Mouse (Mus musculus): ENCODE results near the gene Cmtm8.

Gene Cmtm8

GRCm38 (mm10) chr9:114821548-114822289, 22.2 kb downstream of the Cmtm8 start:
- no peak for DNase-seq (ENCODE audit: low read depth, low spot score)

GRCm38 (mm10) chr9:114818918-114819317, 25.0 kb downstream of the Cmtm8 start:
- DNase-seq (ENCODE audit: low read depth, low spot score) = no peak

GRCm38 (mm10) chr9:114817012-114817411, 26.9 kb downstream of the Cmtm8 start:
- no peak for DNase-seq (ENCODE audit: low read depth, low spot score)

- DNase-seq (ENCODE audit: low read depth, low spot score) = no peak
Observed at GRCm38 (mm10) chr9:114816121-114816520, 27.8 kb downstream of the Cmtm8 start.

- peak; percentile 70 for DNase-seq (ENCODE audit: low read depth, low spot score)
Observed at GRCm38 (mm10) chr9:114815315-114815714, 28.6 kb downstream of the Cmtm8 start.

GRCm38 (mm10) chr9:114812001-114812400, 32.0 kb downstream of the Cmtm8 start:
- no peak for DNase-seq (ENCODE audit: low read depth, low spot score)

- DNase-seq (ENCODE audit: low read depth, low spot score) = no peak
Observed at GRCm38 (mm10) chr9:114810837-114811236, 33.1 kb downstream of the Cmtm8 start.

- DNase-seq (ENCODE audit: low read depth, low spot score) = no peak
Observed at GRCm38 (mm10) chr9:114808671-114809070, 35.3 kb downstream of the Cmtm8 start.

GRCm38 (mm10) chr9:114807261-114807660, 36.7 kb downstream of the Cmtm8 start:
- no peak for DNase-seq (ENCODE audit: low read depth, low spot score)

GRCm38 (mm10) chr9:114805151-114805671, 38.7 kb downstream of the Cmtm8 start:
- no peak for DNase-seq (ENCODE audit: low read depth, low spot score)

- no peak for DNase-seq (ENCODE audit: low read depth, low spot score)
Observed at GRCm38 (mm10) chr9:114802191-114802590, 41.8 kb downstream of the Cmtm8 start.

GRCm38 (mm10) chr9:114801301-114801700, 42.7 kb downstream of the Cmtm8 start:
- no peak for DNase-seq (ENCODE audit: low read depth, low spot score)

GRCm38 (mm10) chr9:114799498-114800107, 44.4 kb downstream of the Cmtm8 start:
- DNase-seq (ENCODE audit: low read depth, low spot score) = no peak

- no peak for DNase-seq (ENCODE audit: low read depth, low spot score)
Observed at GRCm38 (mm10) chr9:114798845-114799244, 45.1 kb downstream of the Cmtm8 start.

- DNase-seq (ENCODE audit: low read depth, low spot score) = peak; percentile 67
Observed at GRCm38 (mm10) chr9:114797329-114798004, 46.5 kb downstream of the Cmtm8 start.

GRCm38 (mm10) chr9:114796473-114797050, 47.4 kb downstream of the Cmtm8 start:
- no peak for DNase-seq (ENCODE audit: low read depth, low spot score)

- DNase-seq (ENCODE audit: low read depth, low spot score) = no peak
Observed at GRCm38 (mm10) chr9:114794491-114794890, 49.5 kb downstream of the Cmtm8 start.

GRCm38 (mm10) chr9:114793764-114794295, 50.1 kb downstream of the Cmtm8 start:
- no peak for DNase-seq (ENCODE audit: low read depth, low spot score)

GRCm38 (mm10) chr9:114789989-114790388, 54.0 kb downstream of the Cmtm8 start:
- no peak for DNase-seq (ENCODE audit: low read depth, low spot score)

- DNase-seq (ENCODE audit: low read depth, low spot score) = no peak
Observed at GRCm38 (mm10) chr9:114789557-114789956, 54.4 kb downstream of the Cmtm8 start.

- no peak for DNase-seq (ENCODE audit: low read depth, low spot score)
Observed at GRCm38 (mm10) chr9:114788697-114789096, 55.3 kb downstream of the Cmtm8 start.

GRCm38 (mm10) chr9:114787716-114788115, 56.2 kb downstream of the Cmtm8 start:
- DNase-seq (ENCODE audit: low read depth, low spot score) = no peak

All from ES-CJ7 (cell line).